Mouse (Mus musculus): ENCODE measurements around the gene Ubxn1. TPM values are rescaled to one million over a fixed set of nuclear protein-coding genes. Genes with fewer than 3 reads are reported as not detected.

Gene Ubxn1
- total and polyA plus RNA-seq, 2 experiments from 2014 or later, result 67.7 to 158 TPM

DNA sequence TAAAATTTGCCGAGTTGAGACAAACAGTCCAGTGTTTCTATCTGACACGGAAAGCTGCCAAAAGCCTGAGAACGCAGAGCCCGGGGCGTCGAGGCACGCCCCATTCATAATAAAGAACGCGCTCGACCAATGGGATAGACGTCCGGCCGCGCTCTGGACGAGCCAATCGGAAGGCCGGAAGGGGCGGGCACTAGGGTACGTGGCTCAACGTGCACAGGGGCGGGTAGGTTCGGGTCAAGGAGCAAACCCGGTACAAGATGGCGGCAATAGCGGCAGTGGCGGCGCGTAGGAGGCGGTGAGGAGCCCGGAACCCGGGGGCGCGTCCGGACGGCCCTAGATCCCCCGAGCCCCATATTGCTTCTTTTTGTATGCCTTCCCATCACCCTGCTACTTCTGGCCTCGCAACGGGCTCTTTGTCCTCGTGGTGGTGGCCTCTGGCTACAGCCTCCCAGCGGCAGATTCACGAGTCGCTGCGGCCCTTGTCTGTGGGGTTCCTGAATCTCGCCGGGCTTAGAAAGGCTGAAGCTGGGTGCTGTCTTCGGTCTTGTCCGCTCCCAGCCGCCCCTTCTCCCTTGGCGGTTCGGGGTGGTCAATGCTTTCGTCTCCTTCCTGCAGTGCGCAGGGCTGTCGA, 26.7 kb downstream of the Ubxn1 start, which contains the start of gene Ganab:
Gene Ganab, plus strand, starts transcription at position 207 of the 631 bp plus-strand sequence.
- peak within 1 kb of the TSS; percentile 94 for H3K9ac ChIP-seq (replicated peaks; ENCODE audit: low read length)
- peak within 1 kb of the TSS; percentile 86 for H3K27ac ChIP-seq
- no peaks in the 10 kb centered on the region for H3K27me3 ChIP-seq (ENCODE audit: insufficient read depth, low read length)
- peaks cover 9% of the 10 kb centered on the region for H3K4me1 ChIP-seq (ENCODE audit: insufficient read depth, low read length)
- H3K36me3 ChIP-seq (ENCODE audit: insufficient read depth, low read length), result peaks cover 13% of the 10 kb centered on the region; the same call in 1 of the 2 replicates
- H3K4me2 ChIP-seq (ENCODE audit: low read depth, low read length), result peak within 1 kb of the TSS; percentile 72
- peak; percentile 41 for TF ChIP-seq CTCF (IDR thresholded peaks at IDR 0.05; ENCODE audit: low read depth)
- peak; percentile 99 for DNase-seq (ENCODE audit: low spot score)
- WGBS, result under 1% methylated on average over 53 of the region's 53 CpGs
- no peaks in the 10 kb centered on the region for H3K9me3 ChIP-seq (ENCODE audit: low read length)
- peak; percentile 99 for ATAC-seq
- peak within 1 kb of the TSS; percentile 91 for H3K4me3 ChIP-seq (ENCODE audit: low read length)

DNA sequence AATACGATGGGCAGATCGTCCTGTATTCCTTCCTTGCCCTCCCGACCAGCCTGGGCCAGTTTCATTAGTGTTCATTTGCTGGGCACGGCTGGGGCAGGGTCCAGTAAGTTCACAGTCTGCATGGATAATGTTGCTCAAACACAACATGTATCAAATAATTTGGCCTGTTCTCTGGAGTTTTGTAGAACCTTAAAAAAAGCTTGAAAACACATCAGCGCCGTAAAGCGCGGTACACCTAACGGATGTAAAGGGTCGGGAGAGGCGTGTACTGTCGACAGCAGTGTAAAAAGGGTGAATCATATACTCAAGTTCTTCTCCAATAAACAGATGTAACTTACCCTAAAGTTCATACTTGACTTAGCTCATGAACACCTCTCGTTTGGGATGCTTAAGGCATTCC, 27.3 kb downstream of the Ubxn1 start:
- Histone ChIP-seq H3K4me3 (ENCODE audit: low read length) (peak overlapping the region; percentile 91), H3K4me1 (ENCODE audit: insufficient read depth, low read length) (peaks cover 9% of the 10 kb centered on the region), H3K36me3 (ENCODE audit: insufficient read depth, low read length) (peaks cover 18% of the 10 kb centered on the region; the same call in 1 of the 2 replicates), H3K4me2 (ENCODE audit: low read depth, low read length) (peak overlapping the region; percentile 72), H3K27me3 (ENCODE audit: insufficient read depth, low read length) (no peaks in the 10 kb centered on the region), H3K9ac (replicated peaks; ENCODE audit: low read length) (peak overlapping the region; percentile 94), H3K27ac (peak overlapping the region; percentile 86), H3K9me3 (ENCODE audit: low read length) (no peaks in the 10 kb centered on the region)
- DNase-seq (ENCODE audit: low spot score) (no peak), ATAC-seq (no peak)
- 17% methylated on average over 13 of the region's 13 CpGs for WGBS
- no peak for TF ChIP-seq CTCF (IDR thresholded peaks at IDR 0.05; ENCODE audit: low read depth)

DNA sequence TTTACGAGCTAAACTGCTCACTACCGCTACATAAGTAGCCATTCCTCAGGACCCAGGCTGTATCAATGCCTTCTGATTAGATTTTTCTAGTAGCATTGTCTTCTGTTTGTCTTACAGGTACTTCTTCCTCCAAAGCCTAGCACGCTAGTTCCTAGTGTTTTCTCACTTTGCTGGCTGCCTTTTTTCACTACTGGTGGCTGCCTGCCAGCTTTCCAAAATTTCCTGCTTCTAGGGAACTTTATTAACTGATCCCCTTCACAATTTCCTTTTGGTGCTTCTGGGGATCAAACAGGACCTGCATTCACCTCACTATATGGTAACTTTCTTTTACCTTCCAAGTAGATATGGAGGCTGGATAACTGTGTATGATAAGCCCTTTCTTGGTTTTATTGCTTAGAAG, 27.8 kb downstream of the Ubxn1 start:
- Histone ChIP-seq H3K4me3 (ENCODE audit: low read length) (peak overlapping the region; percentile 91), H3K4me2 (ENCODE audit: low read depth, low read length) (peak overlapping the region; percentile 72), H3K27me3 (ENCODE audit: insufficient read depth, low read length) (no peaks in the 10 kb centered on the region), H3K9ac (replicated peaks; ENCODE audit: low read length) (peak overlapping the region; percentile 94; the same call in 1 of the 2 replicates), H3K4me1 (ENCODE audit: insufficient read depth, low read length) (peaks cover 9% of the 10 kb centered on the region), H3K27ac (no peak overlapping the region), H3K9me3 (ENCODE audit: low read length) (no peaks in the 10 kb centered on the region), H3K36me3 (ENCODE audit: insufficient read depth, low read length) (peaks cover 21% of the 10 kb centered on the region; the same call in 1 of the 2 replicates)
- ATAC-seq, result no peak
- DNase-seq (ENCODE audit: low spot score), result no peak
- 65% methylated on average over 3 of the region's 3 CpGs for WGBS
- TF ChIP-seq CTCF (IDR thresholded peaks at IDR 0.05; ENCODE audit: low read depth), result no peak

DNA sequence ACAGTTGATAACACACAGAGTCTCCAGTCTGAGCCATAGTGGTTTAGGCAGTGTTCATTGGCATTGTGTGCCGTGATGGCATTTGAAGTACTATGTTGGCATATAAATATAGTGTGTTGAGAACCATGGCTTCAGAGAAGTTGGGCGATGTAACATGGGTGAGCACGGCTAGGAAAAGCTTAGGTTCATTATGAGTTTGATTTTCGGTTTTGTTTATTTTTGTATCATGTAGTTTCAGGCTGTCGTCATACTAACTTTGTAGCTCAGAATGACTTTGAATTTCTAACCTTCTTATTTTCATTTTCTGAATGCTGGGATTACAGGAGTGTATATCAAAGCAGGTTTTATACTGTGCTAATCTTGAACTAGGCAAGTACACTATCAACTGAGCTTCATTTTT, 32.1 kb downstream of the Ubxn1 start:
- no peak for DNase-seq (ENCODE audit: low spot score)
- Histone ChIP-seq H3K4me2 (ENCODE audit: low read depth, low read length) (no peak overlapping the region), H3K4me3 (ENCODE audit: low read length) (no peak overlapping the region), H3K9ac (replicated peaks; ENCODE audit: low read length) (no peak overlapping the region), H3K36me3 (ENCODE audit: insufficient read depth, low read length) (peaks cover 52% of the 10 kb centered on the region), H3K9me3 (ENCODE audit: low read length) (no peaks in the 10 kb centered on the region), H3K4me1 (ENCODE audit: insufficient read depth, low read length) (peaks cover 6% of the 10 kb centered on the region), H3K27ac (no peak overlapping the region), H3K27me3 (ENCODE audit: insufficient read depth, low read length) (no peaks in the 10 kb centered on the region)
- 93% methylated on average over 5 of the region's 5 CpGs for WGBS
- no peak for TF ChIP-seq CTCF (IDR thresholded peaks at IDR 0.05; ENCODE audit: low read depth)
- ATAC-seq, result no peak

DNA sequence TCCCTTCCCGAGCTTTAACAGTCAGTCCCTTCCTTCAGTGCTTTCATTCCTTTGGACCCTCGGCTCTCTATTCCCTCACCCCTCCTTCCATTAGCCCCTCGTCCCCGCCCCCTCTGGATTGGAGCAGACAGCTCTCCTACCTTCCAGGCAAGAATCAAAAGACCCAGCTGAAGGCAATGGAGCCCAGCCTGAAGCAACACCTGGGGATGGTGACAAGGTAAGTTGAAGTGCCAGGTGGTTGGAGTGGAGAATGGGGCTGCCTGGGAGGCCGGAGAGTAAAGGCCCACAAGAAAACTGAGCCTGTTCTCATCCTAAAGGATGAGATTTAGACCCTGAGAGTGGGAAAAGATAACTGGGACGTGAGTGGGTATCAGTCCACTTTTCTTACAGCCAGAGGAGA, 37.2 kb downstream of the Ubxn1 start:
- TF ChIP-seq CTCF (IDR thresholded peaks at IDR 0.05; ENCODE audit: low read depth), result no peak
- H3K9ac ChIP-seq (replicated peaks; ENCODE audit: low read length), result no peak overlapping the region
- H3K9me3 ChIP-seq (ENCODE audit: low read length), result no peaks in the 10 kb centered on the region
- H3K4me3 ChIP-seq (ENCODE audit: low read length), result no peak overlapping the region
- 91% methylated on average over 6 of the region's 6 CpGs for WGBS
- DNase-seq (ENCODE audit: low spot score) (no peak), ATAC-seq (no peak)
- H3K27ac ChIP-seq, result no peak overlapping the region
- H3K27me3 ChIP-seq (ENCODE audit: insufficient read depth, low read length), result no peaks in the 10 kb centered on the region
- no peak overlapping the region for H3K4me2 ChIP-seq (ENCODE audit: low read depth, low read length)
- no peaks in the 10 kb centered on the region for H3K4me1 ChIP-seq (ENCODE audit: insufficient read depth, low read length)
- H3K36me3 ChIP-seq (ENCODE audit: insufficient read depth, low read length), result peaks cover 92% of the 10 kb centered on the region

DNA sequence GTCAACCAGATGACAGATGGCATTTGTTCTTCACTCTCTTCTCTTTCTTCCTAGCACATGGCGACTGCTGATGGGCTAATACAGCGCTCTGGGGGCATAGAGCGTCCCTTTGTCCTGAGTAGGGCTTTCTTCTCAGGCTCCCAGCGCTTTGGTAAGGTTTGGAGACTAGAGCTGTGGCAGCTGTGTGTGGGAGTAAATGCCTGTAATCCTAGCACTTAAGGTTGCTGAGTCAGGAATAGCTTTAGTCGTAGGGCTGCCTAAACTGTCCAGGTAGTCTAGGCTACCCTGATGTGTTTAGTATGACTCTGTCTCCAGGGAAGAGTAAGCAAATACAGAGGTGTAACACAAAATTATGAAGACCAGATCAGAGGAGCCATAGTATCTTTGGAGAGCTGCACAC, 40.5 kb downstream of the Ubxn1 start:
- Histone ChIP-seq H3K4me3 (ENCODE audit: low read length) (no peak overlapping the region), H3K36me3 (ENCODE audit: insufficient read depth, low read length) (peaks cover 98% of the 10 kb centered on the region), H3K9ac (replicated peaks; ENCODE audit: low read length) (no peak overlapping the region), H3K27me3 (ENCODE audit: insufficient read depth, low read length) (no peaks in the 10 kb centered on the region), H3K27ac (no peak overlapping the region), H3K9me3 (ENCODE audit: low read length) (no peaks in the 10 kb centered on the region), H3K4me1 (ENCODE audit: insufficient read depth, low read length) (no peaks in the 10 kb centered on the region), H3K4me2 (ENCODE audit: low read depth, low read length) (no peak overlapping the region)
- no peak for DNase-seq (ENCODE audit: low spot score)
- TF ChIP-seq CTCF (IDR thresholded peaks at IDR 0.05; ENCODE audit: low read depth), result no peak
- no peak for ATAC-seq
- 92% methylated on average over 5 of the region's 5 CpGs for WGBS

DNA sequence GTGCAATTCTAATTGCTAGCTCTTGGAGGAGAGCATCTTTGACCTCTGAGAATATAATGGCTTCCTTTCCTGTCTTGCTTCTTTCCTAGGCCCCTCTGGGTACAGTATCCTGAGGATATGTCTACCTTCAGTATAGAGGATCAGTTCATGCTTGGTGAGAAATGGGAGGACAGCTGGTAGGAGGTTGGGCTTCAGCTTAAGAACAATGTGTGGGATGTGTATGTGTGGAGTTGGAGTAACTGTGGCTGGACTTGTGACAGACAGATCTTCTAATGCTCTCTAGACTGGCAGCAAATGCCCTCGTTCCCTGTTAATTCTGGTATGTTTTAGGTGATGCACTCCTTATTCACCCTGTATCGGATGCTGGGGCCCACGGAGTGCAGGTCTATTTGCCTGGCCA, 42.9 kb downstream of the Ubxn1 start:
- no peak for ATAC-seq
- no peak overlapping the region for H3K4me2 ChIP-seq (ENCODE audit: low read depth, low read length)
- no peak overlapping the region for H3K9ac ChIP-seq (replicated peaks; ENCODE audit: low read length)
- H3K9me3 ChIP-seq (ENCODE audit: low read length), result no peaks in the 10 kb centered on the region
- WGBS, result 94% methylated on average over 3 of the region's 3 CpGs
- H3K4me1 ChIP-seq (ENCODE audit: insufficient read depth, low read length), result no peaks in the 10 kb centered on the region
- H3K36me3 ChIP-seq (ENCODE audit: insufficient read depth, low read length), result peaks cover 79% of the 10 kb centered on the region
- DNase-seq (ENCODE audit: low spot score), result no peak
- H3K4me3 ChIP-seq (ENCODE audit: low read length), result no peak overlapping the region
- H3K27me3 ChIP-seq (ENCODE audit: insufficient read depth, low read length), result no peaks in the 10 kb centered on the region
- H3K27ac ChIP-seq, result no peak overlapping the region
- no peak for TF ChIP-seq CTCF (IDR thresholded peaks at IDR 0.05; ENCODE audit: low read depth)

Measured in hindbrain, postnatal 0 days (tissue).